Comparison of ENCODE assay signal across 22 mouse cellular contexts in genomic region chr2:91771921-91772705, GRCm38 (mm10). TPM values are rescaled to one million over a fixed set of nuclear protein-coding genes. Genes with fewer than 3 reads are reported as not detected.
DNase-seq lines count a peak whose midpoint lies in the region; ATAC-seq lines count a peak whose summit lies in the region.
"Had no signal": no experiment of that assay in that cellular context is flagged by ENCODE, and none has a peak within 500 bp of the region (broad histone marks: within the 10 kb centered on the region; RNA-seq: fewer than 3 reads in every experiment).

No protein-coding gene starts in this region.

- 0 out of 2 replicates have a peak, but pooled peaks cover 3% of the 10 kb centered on the region for H3K4me1 ChIP-seq in forebrain, embryonic 15.5 days
- no peaks in the 10 kb centered on the region for H3K4me1 ChIP-seq in forebrain, embryonic 13.5 days
- H3K4me1 ChIP-seq: embryonic facial prominence, embryonic 13.5 days; hindbrain, embryonic 13.5 days; kidney, embryonic 15.5 days had no signal

- DNase-seq in cerebellum, postnatal 14 days, result no peak
- peak; percentile 61 to 64 for DNase-seq in cerebellum, adult 18-20 months
- peak; percentile 69 for DNase-seq in cerebellum, adult 9-11 months
- DNase-seq in spleen, postnatal 10 days (ENCODE audit: low spot score in 2 of 2), result no peak
- DNase-seq: adrenal gland, adult 8-10 months; adrenal gland, postnatal 36 days; B cell, adult 2 months; forebrain, postnatal 0 days; gastrocnemius, postnatal 36 days; heart, postnatal 10 days; heart, postnatal 4 days; kidney, adult 2 months had no signal

- H3K9me3 ChIP-seq in forebrain, embryonic 15.5 days, result no peaks in the 10 kb centered on the region
- H3K9me3 ChIP-seq in forebrain, embryonic 13.5 days (replicated peaks), result no peaks in the 10 kb centered on the region
- H3K9me3 ChIP-seq: embryonic facial prominence, embryonic 13.5 days; G1E; hindbrain, embryonic 13.5 days; kidney, embryonic 15.5 days had no signal

- ATAC-seq in cerebellum, adult (ENCODE audit: insufficient number of reproducible peaks, low FRiP score, low TSS enrichment), result peak; percentile 68; the same call in 1 of the 2 replicates
- ATAC-seq in forebrain, embryonic 15.5 days (replicated peaks), result 0 out of 2 replicates have a peak, but pooled peaks have one; percentile 13
- no peak for ATAC-seq in forebrain, embryonic 13.5 days
- no peak for ATAC-seq in erythroblast, adult 5-6 weeks (replicated peaks; ENCODE audit: low FRiP score, poor library complexity, severe bottlenecking)
- ATAC-seq: CD4-positive, CD25-positive, alpha-beta regulatory T cell, adult 4 months; forebrain, postnatal 0 days; intestine, embryonic 16.5 days had no signal

- H3K4me2 ChIP-seq in forebrain, embryonic 15.5 days (replicated peaks), result no peak overlapping the region
- H3K4me2 ChIP-seq in forebrain, embryonic 13.5 days, result no peak overlapping the region
- H3K4me2 ChIP-seq: embryonic facial prominence, embryonic 13.5 days; hindbrain, embryonic 13.5 days; kidney, embryonic 15.5 days had no signal

- WGBS in forebrain, embryonic 15.5 days, result 86% methylated on average over 17 of the region's 17 CpGs
- 93% methylated on average over 17 of the region's 17 CpGs for WGBS in forebrain, embryonic 13.5 days

- H3K36me3 ChIP-seq in forebrain, embryonic 15.5 days, result peaks cover 40% of the 10 kb centered on the region
- peaks cover 50% of the 10 kb centered on the region for H3K36me3 ChIP-seq in forebrain, embryonic 13.5 days (ENCODE audit: poor library complexity, severe bottlenecking)

- H3K27ac ChIP-seq in forebrain, embryonic 15.5 days (replicated peaks), result peak overlapping the region; percentile 31; the same call in 1 of the 2 replicates
- H3K27ac ChIP-seq in forebrain, embryonic 13.5 days, result no peak overlapping the region
- H3K27ac ChIP-seq: embryonic facial prominence, embryonic 13.5 days; hindbrain, embryonic 13.5 days; kidney, embryonic 15.5 days had no signal

- no peak overlapping the region for H3K9ac ChIP-seq in forebrain, embryonic 15.5 days (replicated peaks)
- H3K9ac ChIP-seq in forebrain, embryonic 13.5 days, result no peak overlapping the region
- H3K9ac ChIP-seq: embryonic facial prominence, embryonic 13.5 days; forebrain, postnatal 0 days; hindbrain, embryonic 13.5 days; kidney, embryonic 15.5 days had no signal

- no peaks in the 10 kb centered on the region for H3K27me3 ChIP-seq in forebrain, embryonic 15.5 days
- no peaks in the 10 kb centered on the region for H3K27me3 ChIP-seq in forebrain, embryonic 13.5 days
- H3K27me3 ChIP-seq: embryonic facial prominence, embryonic 13.5 days; hindbrain, embryonic 13.5 days; kidney, embryonic 15.5 days had no signal

- no peak overlapping the region for H3K4me3 ChIP-seq in forebrain, embryonic 15.5 days
- H3K4me3 ChIP-seq in forebrain, embryonic 13.5 days, result no peak overlapping the region
- H3K4me3 ChIP-seq: embryonic facial prominence, embryonic 13.5 days; hindbrain, embryonic 13.5 days; kidney, embryonic 15.5 days had no signal

RNA-seq across cellular contexts. Expression of gene Ambra1, which starts 42.2 kb away (rescaled TPM):
- polyA plus RNA-seq in forebrain, embryonic 15.5 days (2015; fragmentation: Nextera tagmentation; extraction: Ambion mirVana), result 20.0 and 21.8 TPM in 2 replicates
- 16.2 and 21.2 TPM in 2 replicates for polyA plus RNA-seq in forebrain, embryonic 13.5 days (2015; fragmentation: Nextera tagmentation; extraction: Ambion mirVana)
- total RNA-seq in erythroblast, adult 5-6 weeks (2015; ENCODE audit: low replicate concordance), result 16.5 and 32.2 TPM in 2 replicates
- 15.8 and 30.9 TPM in 2 replicates for total RNA-seq in erythroblast, adult 5-6 weeks (2017; ENCODE audit: low replicate concordance)

Comparison
In these comparisons a context has a peak if more than half of its experiments do, and no peak if none do; other contexts are left out.
1. ATAC-seq: peak in cerebellum, adult (single experiment) and forebrain, embryonic 15.5 days (single experiment); none in forebrain, embryonic 13.5 days (single experiment) and erythroblast, adult 5-6 weeks (single experiment).
2. DNase-seq: peak in cerebellum, adult 18-20 months (2 of 2) and cerebellum, adult 9-11 months (single experiment); none in cerebellum, postnatal 14 days (0 of 2) and spleen, postnatal 10 days (0 of 2).